Comparison of ENCODE assay signal across 32 mouse cellular contexts in genomic region chr3:81789664-81790063, GRCm38 (mm10).
"Had no signal": no experiment of that assay in that cellular context is flagged by ENCODE, and none has a peak within 500 bp of the region (broad histone marks: within the 10 kb centered on the region; RNA-seq: fewer than 3 reads in every experiment).

No protein-coding gene starts in this region.

- H3K27me3 ChIP-seq: heart, embryonic 12.5 days; heart, embryonic 13.5 days; heart, embryonic 15.5 days; hindbrain, embryonic 12.5 days; hindbrain, embryonic 13.5 days; hindbrain, embryonic 15.5 days; intestine, embryonic 15.5 days; kidney, embryonic 15.5 days had no signal

- H3K4me2 ChIP-seq: heart, embryonic 11.5 days; heart, embryonic 12.5 days; heart, embryonic 13.5 days; heart, embryonic 15.5 days; hindbrain, embryonic 12.5 days; hindbrain, embryonic 13.5 days; hindbrain, embryonic 15.5 days; intestine, embryonic 15.5 days; kidney, embryonic 15.5 days had no signal

- ATAC-seq: hindbrain, embryonic 16.5 days; intestine, embryonic 15.5 days; intestine, embryonic 16.5 days; intestine, postnatal 0 days had no signal

- H3K4me3 ChIP-seq: heart, embryonic 12.5 days; heart, embryonic 13.5 days; heart, embryonic 15.5 days; hindbrain, embryonic 10.5 days; hindbrain, embryonic 12.5 days; hindbrain, embryonic 13.5 days; hindbrain, embryonic 15.5 days; intestine, embryonic 15.5 days; kidney, embryonic 15.5 days; layer of hippocampus, adult 2 months; left cerebral cortex, adult 2 months had no signal

- H3K4me1 ChIP-seq: heart, embryonic 12.5 days; heart, embryonic 13.5 days; heart, embryonic 15.5 days; hindbrain, embryonic 10.5 days; hindbrain, embryonic 12.5 days; hindbrain, embryonic 13.5 days; hindbrain, embryonic 15.5 days; intestine, embryonic 15.5 days; kidney, embryonic 15.5 days had no signal

- DNase-seq: heart, postnatal 10 days; heart, postnatal 14 days; heart, postnatal 36 days; heart, postnatal 4 days; kidney, adult 11 months; kidney, adult 18-20 months; kidney, adult 2 months; kidney, adult 8-10 months; kidney, adult 9 months; kidney, postnatal 10 days; kidney, postnatal 14 days; kidney, postnatal 25 days; kidney, postnatal 36 days; kidney, postnatal 4 days; layer of hippocampus, adult 9-11 months; layer of hippocampus, postnatal 36 days had no signal

- H3K27ac ChIP-seq: heart, embryonic 13.5 days; heart, embryonic 15.5 days; hindbrain, embryonic 10.5 days; hindbrain, embryonic 12.5 days; hindbrain, embryonic 13.5 days; hindbrain, embryonic 15.5 days; intestine, embryonic 15.5 days; kidney, embryonic 15.5 days; kidney, postnatal 0 days; layer of hippocampus, adult 2 months; left cerebral cortex, adult 2 months had no signal

- H3K9me3 ChIP-seq: heart, embryonic 12.5 days; heart, embryonic 13.5 days; heart, embryonic 15.5 days; hindbrain, embryonic 10.5 days; hindbrain, embryonic 12.5 days; hindbrain, embryonic 13.5 days; hindbrain, embryonic 15.5 days; intestine, embryonic 15.5 days; kidney, embryonic 15.5 days had no signal

- H3K9ac ChIP-seq: heart, embryonic 12.5 days; heart, embryonic 13.5 days; heart, embryonic 15.5 days; hindbrain, embryonic 12.5 days; hindbrain, embryonic 13.5 days; hindbrain, embryonic 15.5 days; intestine, embryonic 15.5 days; kidney, embryonic 15.5 days had no signal

- H3K36me3 ChIP-seq: heart, embryonic 12.5 days; heart, embryonic 13.5 days; heart, embryonic 15.5 days; hindbrain, embryonic 10.5 days; hindbrain, embryonic 12.5 days; hindbrain, embryonic 13.5 days; hindbrain, embryonic 15.5 days; intestine, embryonic 15.5 days; kidney, embryonic 15.5 days had no signal
